Mouse (Mus musculus) limb, embryonic 14.5 days (tissue): Measurements from ENCODE around the gene Bbs9. TPM values are rescaled to one million over a fixed set of nuclear protein-coding genes. Genes with fewer than 3 reads are reported as not detected.

Source experiments
- ATAC-seq: fragments of 200-750 bp; cut with Nextera tagmentation; 2 replicates; pipeline ENCODE4 v1.8.0; 2017; ENCODE audit warnings: low read depth, moderate number of reproducible peaks, moderate TSS enrichment; ENCODE audit not compliant: low FRiP score
- DNase-seq: peaks from one replicate; pipeline ENCODE4 v3.0.0-alpha.2; 2015; ENCODE audit warnings: low spot score
- H3K27ac ChIP-seq: fragments of 300-500 bp; sonication (generic); replicated peaks from 2 replicates; pipeline ENCODE4 v1.5.1; 2014; ENCODE audit warnings: low read depth, mild to moderate bottlenecking, low read length, moderate library complexity, mixed read lengths
- H3K27me3 ChIP-seq: fragments of 300-500 bp; sonication (generic); 2 replicates; pipeline ENCODE4 v1.6.1; 2014; ENCODE audit warnings: low read length, mixed read lengths; ENCODE audit not compliant: control insufficient read depth, insufficient read depth
- H3K36me3 ChIP-seq: fragments of 300-500 bp; sonication (generic); 2 replicates; pipeline ENCODE4 v1.6.1; 2014; ENCODE audit warnings: mild to moderate bottlenecking, low read length, moderate library complexity, mixed read lengths; ENCODE audit not compliant: control insufficient read depth, insufficient read depth
- H3K4me1 ChIP-seq: fragments of 300-500 bp; sonication (generic); 2 replicates; pipeline ENCODE4 v1.6.1; 2014; ENCODE audit warnings: antibody characterized with exemption, low read length, mixed read lengths; ENCODE audit not compliant: control insufficient read depth, insufficient read depth
- H3K4me2 ChIP-seq: fragments of 300-500 bp; sonication (generic); replicated peaks from 2 replicates; pipeline ENCODE4 v1.6.1; 2014; ENCODE audit warnings: low read depth, mild to moderate bottlenecking, low read length, moderate library complexity; ENCODE audit not compliant: severe bottlenecking
- H3K4me3 ChIP-seq: fragments of 300-500 bp; sonication (generic); replicated peaks from 2 replicates; pipeline ENCODE4 v1.5.1; 2014; ENCODE audit warnings: low read length
- H3K9ac ChIP-seq: fragments of 300-500 bp; sonication (generic); 2 replicates; pipeline ENCODE4 v1.6.1; 2014; ENCODE audit warnings: mild to moderate bottlenecking, low read depth, low read length, moderate library complexity; ENCODE audit not compliant: severe bottlenecking
- H3K9me3 ChIP-seq: fragments of 300-500 bp; sonication (generic); 2 replicates; pipeline ENCODE4 v1.6.1; 2016; ENCODE audit warnings: low read length; ENCODE audit not compliant: control insufficient read depth
- POLR2A ChIP-seq: fragments of 200-500 bp; IDR thresholded peaks from 2 replicates; pipeline ENCODE4 v1.8.0; 2012; ENCODE audit warnings: inconsistent platforms, mild to moderate bottlenecking, moderate library complexity, borderline replicate concordance; ENCODE audit not compliant: insufficient read depth, insufficient read length; ENCODE audit errors: extremely low read depth
- WGBS: fragments of 180-500 bp; shearing (Covaris S2); extraction: QIAGEN DNeasy Blood & Tissue Kit; methylation state at CpG from one replicate; pipeline ENCODE4 v1.1.7; 2014; 5-methylcytosine and 5-hydroxymethylcytosine counted together
- polyA plus RNA-seq, 2 experiments: library from polyadenylated mRNA; depleted of rRNA in 1 of 2; stranded (reverse) in 1 of 2; unstranded in 1 of 2; fragments of >200 nt; fragmentation: Nextera tagmentation in 1 of 2; extraction: Ambion mirVana in 1 of 2; gene quantifications; 2 replicates each; pipeline versions ENCODE4 v1.2.1 to v1.2.3; 2012 to 2014

Gene Bbs9
- polyA plus RNA-seq, 2 experiments = 12.7 to 15.7 TPM

DNA sequence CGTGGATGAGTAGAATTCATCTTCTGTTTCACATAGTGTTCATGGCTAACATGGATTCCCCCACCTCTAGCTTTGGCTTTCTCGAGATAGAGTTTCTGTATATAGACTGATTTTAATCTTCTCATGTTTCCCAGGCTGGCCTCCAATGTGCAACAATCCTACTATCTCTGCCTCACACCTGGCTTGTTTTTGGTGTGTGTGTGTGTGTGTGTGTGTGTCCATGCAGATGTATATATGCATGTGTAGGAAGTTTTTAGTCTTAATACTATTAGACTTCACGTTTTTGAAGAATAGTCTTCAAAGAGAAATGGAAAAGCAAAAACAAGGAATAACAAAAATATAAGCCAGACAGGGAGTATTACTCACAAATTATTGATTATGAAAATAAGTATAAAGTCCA is 296.3 kb downstream of the Bbs9 start:
- H3K4me2 ChIP-seq = no peak overlapping the region
- no peak overlapping the region for H3K4me3 ChIP-seq
- H3K9me3 ChIP-seq = no peaks in the 10 kb centered on the region
- no peak for TF ChIP-seq POLR2A
- no peak overlapping the region for H3K9ac ChIP-seq
- H3K27ac ChIP-seq = no peak overlapping the region
- no peaks in the 10 kb centered on the region for H3K4me1 ChIP-seq
- H3K36me3 ChIP-seq = no peaks in the 10 kb centered on the region
- H3K27me3 ChIP-seq = no peaks in the 10 kb centered on the region
- DNase-seq (no peak), ATAC-seq (no peak)
- WGBS = 89% methylated on average over 3 of the region's 3 CpGs

DNA sequence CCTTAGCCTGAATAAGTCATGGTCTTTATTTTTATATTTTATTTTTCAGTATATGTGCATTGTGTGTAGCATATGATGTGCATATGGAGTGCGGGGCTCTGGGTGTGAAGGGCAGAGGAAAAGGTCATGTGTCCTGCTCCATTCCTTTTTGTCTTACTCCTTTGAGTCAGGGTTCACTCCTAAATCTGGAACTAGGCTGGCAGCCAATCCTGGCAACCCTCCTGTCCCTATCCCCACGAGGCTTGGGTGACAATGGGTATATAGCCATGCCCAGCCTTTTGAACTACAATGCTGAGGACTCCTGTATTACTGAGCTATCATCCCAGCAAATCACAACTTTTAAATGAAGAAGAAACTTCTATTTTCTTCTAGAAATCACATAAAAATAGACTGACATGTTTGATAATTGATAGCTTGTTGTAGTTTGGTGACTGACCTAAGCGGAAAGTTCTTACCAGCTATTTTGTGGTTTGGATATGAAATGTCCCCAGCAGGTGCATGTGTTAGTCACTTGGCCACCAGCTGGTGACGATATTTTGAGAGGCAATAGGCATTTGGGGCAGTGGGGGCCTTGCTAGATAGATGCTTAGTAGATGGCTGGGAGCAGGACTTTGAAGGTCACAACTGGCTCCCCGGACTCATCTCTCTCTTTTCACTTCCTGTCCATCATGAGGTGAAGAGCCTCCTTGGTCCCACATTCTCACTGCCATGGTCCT is 300.9 kb downstream of the Bbs9 start:
- Histone ChIP-seq H3K4me3 (no peak overlapping the region), H3K9me3 (no peaks in the 10 kb centered on the region), H3K4me1 (peaks cover 5% of the 10 kb centered on the region; the same call in 1 of the 2 replicates), H3K9ac (no peak overlapping the region), H3K27me3 (no peaks in the 10 kb centered on the region), H3K27ac (no peak overlapping the region), H3K4me2 (no peak overlapping the region), H3K36me3 (no peaks in the 10 kb centered on the region)
- no peak for DNase-seq
- ATAC-seq = no peak
- WGBS = 84% methylated on average over 5 of the region's 5 CpGs
- no peak for TF ChIP-seq POLR2A

DNA sequence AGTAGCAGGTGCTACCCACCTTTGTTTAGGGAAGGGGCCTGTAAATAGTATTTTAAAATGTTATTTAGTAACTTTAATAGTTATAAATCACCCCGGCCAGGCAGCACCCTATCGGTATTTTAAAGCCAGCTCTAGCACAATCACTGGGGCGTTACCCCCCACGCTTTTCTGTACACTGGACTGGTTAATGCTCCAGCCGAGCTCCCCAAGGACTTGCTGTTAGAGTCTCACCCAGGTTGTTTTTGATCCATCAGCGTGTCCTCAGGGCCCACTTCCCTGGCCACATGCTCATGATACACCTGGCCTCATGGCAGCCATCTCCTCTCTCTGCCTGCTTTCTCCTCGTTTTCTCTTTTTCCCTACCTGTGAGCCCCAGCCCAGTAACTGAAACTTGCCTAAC is 301.9 kb downstream of the Bbs9 start:
- ATAC-seq = no peak
- H3K27me3 ChIP-seq = no peaks in the 10 kb centered on the region
- H3K36me3 ChIP-seq = no peaks in the 10 kb centered on the region
- TF ChIP-seq POLR2A = no peak
- H3K9ac ChIP-seq = no peak overlapping the region
- peaks cover 5% of the 10 kb centered on the region; the same call in 1 of the 2 replicates for H3K4me1 ChIP-seq
- 85% methylated on average over 7 of the region's 7 CpGs for WGBS
- no peak overlapping the region for H3K4me2 ChIP-seq
- no peaks in the 10 kb centered on the region for H3K9me3 ChIP-seq
- no peak for DNase-seq
- no peak overlapping the region for H3K27ac ChIP-seq
- no peak overlapping the region for H3K4me3 ChIP-seq

DNA sequence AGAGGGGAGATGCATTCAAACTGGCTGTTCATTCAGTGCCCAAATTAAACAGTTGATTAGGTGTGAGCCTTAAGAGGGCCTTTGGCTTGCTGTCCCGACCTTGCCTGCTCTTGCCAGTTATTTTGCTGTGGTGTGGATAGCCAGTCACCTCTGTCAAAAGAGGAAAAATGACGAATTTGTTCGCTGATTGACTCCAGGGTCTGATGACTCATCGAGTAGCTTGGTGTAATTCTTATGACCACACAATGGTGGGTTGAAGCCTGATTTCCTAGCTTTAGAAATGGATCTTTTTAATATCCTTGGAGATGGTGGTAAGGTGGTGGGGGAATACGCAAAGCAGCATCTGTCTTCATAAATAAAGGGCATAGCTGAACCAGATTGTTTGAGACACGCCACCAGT is 304.1 kb downstream of the Bbs9 start:
- H3K27ac ChIP-seq = no peak overlapping the region
- WGBS = 86% methylated on average over 6 of the region's 6 CpGs
- no peaks in the 10 kb centered on the region for H3K36me3 ChIP-seq
- TF ChIP-seq POLR2A = no peak
- ATAC-seq (no peak), DNase-seq (no peak)
- H3K4me3 ChIP-seq = no peak overlapping the region
- H3K9me3 ChIP-seq = no peaks in the 10 kb centered on the region
- H3K9ac ChIP-seq = no peak overlapping the region
- no peak overlapping the region for H3K4me2 ChIP-seq
- H3K4me1 ChIP-seq = peaks cover 5% of the 10 kb centered on the region; the same call in 1 of the 2 replicates
- no peaks in the 10 kb centered on the region for H3K27me3 ChIP-seq

DNA sequence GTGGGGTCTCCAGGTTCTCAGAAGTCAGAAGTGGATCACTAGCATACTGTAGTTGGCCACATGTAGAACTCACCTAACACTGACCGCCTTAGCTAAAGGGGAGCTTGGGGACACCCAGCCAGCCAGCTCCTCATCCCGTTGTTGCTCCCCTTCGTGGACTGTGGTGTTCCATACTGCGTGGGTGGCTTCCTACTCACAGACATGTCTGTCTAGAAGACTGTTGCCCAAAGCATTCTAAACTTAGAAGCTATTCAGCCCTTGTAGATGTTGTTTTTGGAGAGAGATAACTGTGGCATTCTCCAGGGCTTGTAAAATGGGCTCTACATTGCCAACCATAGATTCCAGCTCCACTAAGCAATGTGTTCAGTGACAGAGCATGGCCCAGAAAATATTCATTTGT is 310.5 kb downstream of the Bbs9 start:
- Histone ChIP-seq H3K36me3 (no peaks in the 10 kb centered on the region), H3K4me2 (no peak overlapping the region), H3K4me1 (peaks cover 16% of the 10 kb centered on the region), H3K9ac (no peak overlapping the region), H3K9me3 (no peaks in the 10 kb centered on the region), H3K4me3 (no peak overlapping the region), H3K27ac (no peak overlapping the region), H3K27me3 (no peaks in the 10 kb centered on the region)
- 89% methylated on average over 4 of the region's 4 CpGs for WGBS
- no peak for ATAC-seq
- DNase-seq = no peak
- no peak for TF ChIP-seq POLR2A
